Mouse (Mus musculus) lung, adult 18-20 months (tissue): Measurements from ENCODE around the gene Lce1h.

ENCODE experiments used
- DNase-seq, 2 experiments: peaks; one replicate each; pipeline ENCODE4 v3.0.0; 2022; ENCODE audit warnings: mixed read lengths in 2 of 2

The Lce1h gene

GRCm38 (mm10) chr3:92764965-92765364 is at the start of gene Lce1h:
TSS of gene Lce1h (minus strand) at chr3:92765065.
- DNase-seq, result no peak

- DNase-seq, result no peak
Observed at GRCm38 (mm10) chr3:92807791-92808190, 42.9 kb upstream of the Lce1h start, which contains the start of gene Lce1k. TSS of gene Lce1k (minus strand) at chr3:92807891.

GRCm38 (mm10) chr3:92790414-92790813 is 25.5 kb upstream of the Lce1h start, which contains the start of gene Lce1j:
TSS of gene Lce1j (minus strand) at chr3:92790514.
- DNase-seq, result no peak

DNA sequence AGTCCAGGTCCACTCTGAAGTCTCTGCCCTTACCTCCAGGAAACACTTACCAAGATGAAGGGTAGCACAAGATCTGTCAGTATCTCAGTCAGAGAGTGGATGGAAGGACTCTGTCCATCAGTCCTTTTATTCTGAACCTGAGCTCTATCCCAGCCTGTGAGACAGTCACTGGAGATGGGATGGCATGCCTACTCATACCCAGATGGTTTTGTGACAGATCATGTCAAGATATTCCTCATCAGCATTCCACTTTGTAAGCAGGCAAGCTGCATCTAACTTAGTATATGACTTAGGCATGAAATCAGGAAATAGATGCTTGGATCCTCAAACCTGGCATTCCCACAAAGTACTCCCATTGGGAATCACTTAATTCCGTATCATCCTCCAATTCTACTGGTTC is 13.9 kb upstream of the Lce1h start, which contains the start of gene Lce1i:
Lce1i (minus strand) TSS at position 101 of the 400 bp plus-strand sequence.
- DNase-seq, result no peak

GRCm38 (mm10) chr3:92771573-92771972 is 6.7 kb upstream of the Lce1h start:
- no peak for DNase-seq

- DNase-seq, result no peak
Observed at GRCm38 (mm10) chr3:92753197-92753596, 11.7 kb downstream of the Lce1h start.

DNA sequence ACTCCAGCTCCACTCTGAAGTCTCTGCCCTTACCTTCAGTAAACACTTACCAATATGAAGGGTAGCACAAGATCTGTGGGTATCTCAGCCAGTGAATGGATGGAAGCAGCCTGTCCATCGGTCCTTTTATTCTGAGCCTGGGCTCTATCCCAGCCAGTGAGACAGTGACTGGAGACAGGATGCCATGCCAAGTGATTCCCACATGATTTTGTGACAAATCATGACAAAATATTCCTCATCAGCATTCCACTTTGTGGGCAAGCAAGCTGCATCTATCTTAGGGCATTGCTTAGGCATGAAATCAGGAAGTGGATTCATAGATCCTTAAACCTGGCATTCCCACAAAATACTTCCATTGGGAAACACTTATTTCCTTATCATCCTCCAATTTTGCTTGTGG is 12.6 kb downstream of the Lce1h start, which contains the start of gene Lce1g:
Lce1g (minus strand) TSS at position 101 of the 400 bp plus-strand sequence.
- DNase-seq, result no peak

DNA sequence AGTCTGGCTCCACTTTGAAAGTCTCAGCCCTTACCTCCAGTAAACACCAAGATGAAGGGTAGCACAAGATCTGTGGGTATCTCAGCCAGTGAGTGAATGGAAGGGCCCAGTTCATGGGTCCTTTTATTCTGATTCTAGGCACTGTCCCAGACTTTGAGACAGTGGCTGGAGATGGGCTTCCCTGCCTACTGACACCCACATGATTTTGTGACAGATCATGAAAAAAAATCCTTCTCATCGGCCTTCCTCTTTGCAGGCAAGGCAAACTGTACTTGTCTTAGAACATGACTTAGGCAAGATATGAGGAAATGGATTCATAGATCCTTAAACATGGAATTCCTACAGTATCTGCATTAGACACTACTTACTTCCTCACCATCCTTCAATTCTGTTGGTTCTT is 25.9 kb downstream of the Lce1h start, which contains the start of gene Gm38119:
Gm38119 (minus strand) TSS at position 101 of the 400 bp plus-strand sequence.
- DNase-seq, result no peak

GRCm38 (mm10) chr3:92722631-92723030 is 42.2 kb downstream of the Lce1h start:
- DNase-seq, result no peak

GRCm38 (mm10) chr3:92720250-92720649 is 44.6 kb downstream of the Lce1h start, which contains the start of gene Lce1f:
TSS of gene Lce1f (minus strand) at chr3:92720350.
- DNase-seq, result no peak

DNA sequence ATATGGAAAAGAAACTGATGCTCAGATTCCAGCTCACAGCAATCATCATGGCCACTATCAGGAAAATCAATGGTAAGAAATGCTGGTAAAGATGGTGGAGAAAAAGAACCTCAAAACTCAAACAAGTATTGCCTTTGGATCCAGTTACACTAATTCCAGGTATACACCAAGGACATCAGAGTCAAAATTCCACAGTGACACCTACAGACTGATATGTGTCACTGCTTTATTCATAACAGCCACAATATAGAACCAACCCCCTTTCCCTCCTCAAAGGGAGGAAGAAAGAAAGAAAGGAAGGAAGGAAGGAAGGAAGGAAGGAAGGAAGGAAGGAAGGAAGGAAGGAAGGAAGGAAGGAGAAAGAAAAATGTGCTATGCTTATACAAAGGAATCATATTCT is 49.7 kb downstream of the Lce1h start:
- DNase-seq, result no peak
